Comparison of ENCODE assay signal across 23 mouse cellular contexts in the genomic region with DNA sequence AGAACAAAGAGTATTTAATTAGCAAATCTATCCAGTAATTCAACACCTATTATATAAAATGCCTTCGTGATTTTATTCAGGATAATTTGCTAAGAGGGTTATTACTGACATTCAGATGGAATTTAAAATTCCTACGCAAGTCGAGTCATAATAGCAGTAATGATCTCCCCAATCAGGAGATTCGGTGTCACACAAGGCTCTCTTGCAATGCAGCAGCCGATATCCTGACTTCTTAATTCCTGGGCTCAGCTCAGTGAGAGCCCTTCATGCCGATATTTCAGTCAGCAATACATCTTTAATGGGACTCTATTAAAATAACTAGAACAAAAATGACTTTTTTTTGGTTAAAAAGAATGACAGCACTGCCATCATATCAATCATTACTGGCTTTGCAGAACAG.
"Had no signal": no experiment of that assay in that cellular context is flagged by ENCODE, and none has a peak within 500 bp of the region (broad histone marks: within the 10 kb centered on the region; RNA-seq: fewer than 3 reads in every experiment).

No protein-coding gene starts in this region.

- H3K4me2 ChIP-seq: kidney, embryonic 15.5 days; limb, embryonic 12.5 days; limb, embryonic 15.5 days; liver, embryonic 11.5 days; lung, embryonic 14.5 days; midbrain, embryonic 15.5 days; neural tube, embryonic 12.5 days; neural tube, embryonic 15.5 days had no signal

- H3K36me3 ChIP-seq: kidney, embryonic 15.5 days; limb, embryonic 12.5 days; limb, embryonic 15.5 days; midbrain, embryonic 10.5 days; midbrain, embryonic 15.5 days; neural tube, embryonic 12.5 days; neural tube, embryonic 15.5 days had no signal

- H3K9ac ChIP-seq: kidney, embryonic 15.5 days; limb, embryonic 12.5 days; limb, embryonic 15.5 days; liver, embryonic 14.5 days; liver, postnatal 0 days; lung, embryonic 14.5 days; midbrain, embryonic 15.5 days; neural tube, embryonic 12.5 days; neural tube, embryonic 15.5 days had no signal

- ATAC-seq: liver, postnatal 0 days; lung, postnatal 0 days; midbrain, embryonic 15.5 days had no signal

- H3K4me3 ChIP-seq: kidney, embryonic 15.5 days; limb, embryonic 12.5 days; limb, embryonic 15.5 days; megakaryocyte, embryonic 14.5 days; midbrain, embryonic 10.5 days; midbrain, embryonic 15.5 days; neural tube, embryonic 12.5 days; neural tube, embryonic 15.5 days had no signal

- H3K4me1 ChIP-seq: kidney, embryonic 15.5 days; limb, embryonic 12.5 days; limb, embryonic 15.5 days; midbrain, embryonic 10.5 days; midbrain, embryonic 15.5 days; neural tube, embryonic 12.5 days; neural tube, embryonic 15.5 days had no signal

- DNase-seq: kidney, adult 8-10 months; kidney, postnatal 10 days; kidney, postnatal 4 days; left cerebral cortex, postnatal 4 days; liver, postnatal 0 days; lung, embryonic 14.5 days; lung, postnatal 36 days; right cerebral cortex, adult 18-20 months; right cerebral cortex, postnatal 14 days; right cerebral cortex, postnatal 4 days; thymus, postnatal 25 days had no signal

- H3K27ac ChIP-seq: kidney, embryonic 15.5 days; limb, embryonic 12.5 days; limb, embryonic 15.5 days; liver, embryonic 14.5 days; midbrain, embryonic 10.5 days; midbrain, embryonic 15.5 days; neural tube, embryonic 12.5 days; neural tube, embryonic 15.5 days; stomach, postnatal 0 days had no signal

- H3K9me3 ChIP-seq: kidney, embryonic 15.5 days; limb, embryonic 12.5 days; limb, embryonic 15.5 days; megakaryocyte, embryonic 14.5 days; midbrain, embryonic 10.5 days; midbrain, embryonic 15.5 days; neural tube, embryonic 12.5 days; neural tube, embryonic 15.5 days had no signal

- H3K27me3 ChIP-seq: kidney, embryonic 15.5 days; limb, embryonic 12.5 days; limb, embryonic 15.5 days; megakaryocyte, embryonic 14.5 days; midbrain, embryonic 15.5 days; neural tube, embryonic 12.5 days; neural tube, embryonic 15.5 days had no signal
